Mouse (Mus musculus): ENCODE data around the gene Gm49361.
"Not testable (repeated sequence)": the region's sequence is repeated elsewhere in the genome, so short reads cannot be mapped to it uniquely, and the experiment has no call there.

Gene Gm49361

DNA sequence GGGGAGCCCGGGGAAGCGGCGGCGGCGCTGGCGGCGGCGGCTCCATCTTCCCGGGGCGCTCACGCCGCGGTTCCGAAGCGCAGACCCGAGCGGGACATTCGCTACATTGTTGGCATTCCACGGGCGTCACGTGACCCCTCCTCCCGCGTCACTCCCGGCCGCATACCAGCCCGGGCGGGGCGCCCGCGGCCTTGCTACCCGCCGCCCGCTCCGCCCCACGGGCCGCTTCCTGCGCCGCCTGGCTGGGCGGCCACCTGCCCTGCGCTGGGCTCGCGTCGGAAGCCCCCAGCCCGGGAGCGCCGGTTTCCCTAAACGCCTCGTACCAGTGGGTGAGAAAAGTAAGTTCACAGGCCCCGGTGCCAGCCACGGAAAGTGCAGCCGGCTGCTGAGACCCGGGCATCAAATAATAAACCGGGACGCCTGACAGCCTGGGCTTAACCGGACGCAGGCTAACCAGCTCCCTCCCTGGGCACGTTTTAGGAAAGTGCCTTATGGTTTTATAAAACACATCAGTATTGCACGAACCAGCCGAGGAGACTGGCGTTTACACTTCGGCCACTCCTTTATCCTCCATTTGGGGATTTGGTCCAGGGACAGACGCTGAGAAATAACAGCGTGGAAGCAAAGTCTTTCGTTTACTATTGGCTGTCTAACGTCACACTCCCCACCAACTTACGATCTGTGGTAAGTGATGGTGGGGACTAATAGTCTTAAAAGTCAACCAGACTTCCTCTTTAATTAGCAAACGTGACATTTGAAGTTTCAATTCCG is at the start of gene Gm49361:
Gene Gm49361 (minus strand): TSS at position 103 of the 771 bp plus-strand sequence.
- in situ Hi-C loops (cut with MboI, MseI), result no loop called here

DNA sequence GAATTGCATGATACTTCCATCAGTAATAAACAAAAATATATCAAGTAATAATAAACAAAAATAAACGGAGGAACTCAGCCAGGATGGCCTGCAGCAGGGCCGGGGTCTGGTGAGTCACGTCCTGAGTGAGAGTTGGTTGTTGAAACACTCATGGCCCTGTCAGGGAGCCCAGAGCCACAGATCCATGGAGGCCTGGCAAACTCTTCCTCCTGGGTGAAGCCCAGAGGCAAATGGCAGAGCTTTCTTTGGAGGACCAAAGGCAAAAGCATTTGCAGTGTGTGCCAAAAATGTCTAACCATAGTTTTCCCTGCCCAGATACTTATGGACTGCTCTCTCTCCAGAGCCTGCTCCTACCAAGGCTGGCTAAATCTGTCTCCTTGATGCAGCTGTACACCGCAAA is 45.3 kb upstream of the Gm49361 start:
- in situ Hi-C loops (cut with MboI, MseI), result no loop called here

DNA sequence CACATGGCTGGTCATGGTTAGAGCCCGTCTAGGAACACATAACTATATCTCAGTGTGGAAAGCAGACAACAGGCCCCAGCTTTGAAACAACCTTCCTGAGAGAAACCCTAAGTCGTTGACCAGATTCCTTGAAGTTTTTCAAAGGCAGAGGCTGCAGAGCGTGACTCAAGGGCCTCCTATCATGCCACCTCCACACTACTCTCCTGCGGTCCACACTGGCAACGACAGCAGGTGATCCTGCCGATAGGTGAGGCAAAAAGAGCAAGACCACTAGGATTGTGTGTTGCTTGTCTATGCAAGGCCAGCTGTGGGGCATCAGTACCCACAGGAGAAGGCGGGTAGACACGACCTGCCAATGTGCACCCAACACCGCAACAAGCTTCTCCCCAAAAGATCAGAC is 43.9 kb upstream of the Gm49361 start:
- in situ Hi-C loops (cut with MboI, MseI), result no loop called here

DNA sequence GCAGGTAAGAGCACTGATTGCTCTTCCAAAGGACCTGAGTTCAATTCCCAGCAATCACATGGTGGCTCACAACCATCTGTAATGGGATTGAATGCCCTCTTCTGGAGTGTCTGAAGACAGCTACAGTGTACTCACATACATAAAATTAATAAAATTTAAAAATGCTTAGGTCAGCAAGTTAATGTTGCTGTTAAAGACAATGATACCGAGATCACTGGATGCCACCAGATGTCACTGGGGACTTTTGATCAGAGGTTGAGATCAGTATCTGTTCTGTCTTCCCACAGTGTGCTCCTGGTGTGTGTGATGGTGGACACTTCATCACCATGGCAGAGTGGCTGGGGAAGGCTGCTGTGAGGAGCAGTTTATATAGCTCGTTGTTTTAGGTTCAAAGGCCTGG is 43.4 kb upstream of the Gm49361 start:
- in situ Hi-C loops (cut with MboI, MseI), result no loop called here

DNA sequence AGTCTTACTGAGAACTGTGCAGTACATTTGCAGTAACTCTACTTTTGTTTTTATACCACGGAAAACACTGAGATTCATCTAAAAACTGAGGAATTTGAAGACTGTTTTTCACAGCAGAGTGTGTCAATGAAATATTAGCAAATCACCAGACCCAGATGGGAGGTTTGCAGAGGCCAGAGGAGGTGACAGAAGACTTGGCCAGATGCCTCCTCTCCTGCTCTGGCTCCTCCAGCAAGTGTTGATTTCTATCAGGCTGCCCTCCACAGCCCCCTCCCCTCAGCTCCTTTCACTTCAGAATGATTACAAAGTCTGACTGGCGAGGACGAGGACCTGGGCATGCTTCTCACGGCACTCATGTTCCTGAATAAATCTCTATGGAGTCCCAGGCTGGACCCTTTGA is 41.5 kb upstream of the Gm49361 start:
- in situ Hi-C loops (cut with MboI, MseI), result no loop called here

DNA sequence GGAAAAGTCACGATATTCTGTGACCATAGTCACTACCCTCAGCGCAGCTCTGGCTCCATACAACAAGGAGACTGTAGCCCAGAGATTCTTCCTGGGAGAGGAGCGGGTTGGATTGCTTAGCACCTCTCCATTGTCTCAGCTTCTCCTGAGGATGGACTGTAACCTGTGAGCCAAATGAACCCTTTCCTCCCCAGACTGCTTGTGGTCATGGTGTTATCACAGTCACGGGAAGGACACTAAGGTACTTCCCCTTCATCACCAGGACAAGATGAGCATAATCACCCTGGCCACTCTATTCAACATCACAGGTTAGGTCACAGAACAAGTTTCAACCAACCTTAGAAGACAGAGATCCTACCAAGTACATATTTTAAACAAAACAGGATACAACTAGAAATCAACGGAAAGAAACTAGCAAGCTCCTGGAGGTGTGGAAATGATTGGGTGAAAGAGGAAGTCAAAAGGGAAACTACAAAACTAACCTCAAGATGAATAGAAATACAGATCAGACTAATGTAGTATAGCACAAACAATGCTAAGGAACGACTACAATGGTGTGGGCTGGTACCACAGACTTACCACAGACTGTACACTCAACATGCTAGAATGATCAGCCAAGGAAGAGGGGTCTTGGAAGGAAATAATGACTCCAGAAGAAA is 26.4 kb upstream of the Gm49361 start:
- in situ Hi-C loops (cut with MboI, MseI), result no loop called here

DNA sequence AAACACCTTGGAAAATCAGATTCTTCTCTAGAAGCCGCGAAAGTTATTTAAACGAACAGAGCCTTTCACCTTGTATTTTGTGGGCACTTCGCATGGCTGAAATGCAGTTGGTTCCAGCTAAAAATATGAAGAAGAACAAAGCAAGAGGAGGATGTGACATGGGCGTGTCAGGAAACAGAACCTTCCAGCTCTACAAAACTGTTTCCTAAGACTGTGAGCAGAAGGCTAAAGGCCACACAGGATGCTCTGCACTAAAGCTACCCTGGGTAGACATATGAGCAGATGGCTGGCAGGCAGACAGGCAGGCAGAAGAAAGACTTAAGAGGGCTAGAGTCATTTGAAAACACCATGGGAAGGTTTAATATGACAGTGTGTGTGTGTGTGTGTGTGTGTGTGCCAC is 23.2 kb upstream of the Gm49361 start:
- in situ Hi-C loops (cut with MboI, MseI), result no loop called here

DNA sequence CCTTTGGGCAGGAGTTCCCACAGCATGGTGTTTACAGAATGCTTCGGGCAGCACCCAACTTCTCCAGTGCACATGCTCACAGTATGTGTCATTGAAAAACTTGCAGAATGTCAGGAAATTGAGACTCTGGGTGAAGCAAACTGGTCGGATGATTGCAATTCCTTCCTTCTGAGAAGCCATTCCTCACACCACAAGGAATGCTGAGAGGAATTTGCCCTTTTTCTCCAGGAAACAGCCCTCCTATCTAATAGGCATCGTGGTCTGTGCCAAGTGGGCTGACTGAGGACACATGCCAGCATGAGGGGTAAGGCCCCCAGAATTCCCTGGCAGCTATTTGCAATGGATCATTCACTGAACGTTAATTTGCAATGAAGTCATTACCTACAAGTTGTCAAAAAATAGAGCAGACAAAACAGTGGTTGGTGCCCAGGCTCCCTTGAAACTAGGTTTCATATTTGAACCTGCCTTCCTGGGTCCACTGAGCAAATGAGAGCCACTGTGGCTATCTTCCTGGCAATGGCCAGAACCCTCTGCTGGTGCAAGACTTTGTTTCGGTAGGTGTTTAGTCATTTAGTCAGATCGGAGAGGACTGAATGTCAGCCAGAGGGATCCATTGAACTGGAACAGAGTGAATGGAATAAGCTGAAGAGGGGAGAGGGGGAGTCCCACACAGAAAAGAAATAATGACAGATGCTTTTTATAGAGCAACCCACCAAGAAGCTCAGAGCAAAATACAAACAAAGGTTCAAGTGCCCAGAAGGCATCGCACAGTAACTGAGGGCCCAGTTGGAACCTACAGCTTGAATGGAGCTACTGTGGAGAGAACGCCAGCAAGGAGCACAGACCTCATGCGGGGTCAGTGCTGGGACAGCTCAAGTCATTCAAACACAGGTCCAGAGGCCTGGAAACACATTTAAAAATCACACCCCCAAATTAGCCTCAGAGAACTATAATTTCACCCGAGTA is 14.8 kb upstream of the Gm49361 start:
- in situ Hi-C loops (cut with MboI, MseI), result no loop called here

DNA sequence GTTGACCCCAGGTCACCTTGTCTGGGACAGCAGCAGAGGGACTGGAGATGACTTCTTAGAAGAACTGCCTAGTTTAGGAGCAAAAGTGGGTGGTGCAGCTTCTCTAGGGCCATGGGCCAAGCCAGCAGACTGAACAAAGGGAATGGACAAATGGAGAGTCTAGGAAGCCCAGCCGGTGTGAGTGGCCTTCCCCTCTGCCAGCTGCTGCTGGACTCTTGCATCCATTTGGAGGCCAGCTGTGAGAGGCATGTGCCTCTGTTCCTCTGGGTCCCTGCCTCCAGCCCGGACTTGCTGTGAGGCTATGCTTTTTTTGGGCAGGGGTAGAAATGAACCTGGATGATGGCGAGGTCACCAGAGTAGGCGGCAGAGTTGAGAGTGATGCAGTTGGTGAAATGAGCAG is 12.3 kb upstream of the Gm49361 start, which contains the start of gene Lats2:
Gene Lats2 (minus strand): TSS at position 152 of the 400 bp plus-strand sequence.
- in situ Hi-C loops (cut with MboI, MseI), result no loop called here

DNA sequence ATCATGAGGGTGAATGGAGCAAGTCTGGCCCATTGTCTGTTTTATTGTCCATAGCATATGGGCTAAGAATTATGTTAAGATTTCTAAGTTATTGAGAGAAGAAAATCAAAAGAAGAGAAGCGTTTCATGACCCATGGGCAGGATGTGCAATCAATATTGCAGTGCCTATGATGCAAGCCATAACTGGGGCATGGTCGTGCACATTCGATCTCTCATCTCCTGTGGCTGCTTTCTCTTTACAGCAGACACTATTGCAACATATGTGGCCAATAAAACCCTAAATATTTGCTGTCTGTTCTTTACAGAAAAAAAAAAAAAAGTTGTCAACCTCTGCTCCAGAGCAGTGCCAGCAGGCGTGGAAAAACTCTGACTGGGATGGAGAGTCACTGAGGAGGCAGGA is 10.2 kb upstream of the Gm49361 start:
- in situ Hi-C loops (cut with MboI, MseI), result no loop called here

DNA sequence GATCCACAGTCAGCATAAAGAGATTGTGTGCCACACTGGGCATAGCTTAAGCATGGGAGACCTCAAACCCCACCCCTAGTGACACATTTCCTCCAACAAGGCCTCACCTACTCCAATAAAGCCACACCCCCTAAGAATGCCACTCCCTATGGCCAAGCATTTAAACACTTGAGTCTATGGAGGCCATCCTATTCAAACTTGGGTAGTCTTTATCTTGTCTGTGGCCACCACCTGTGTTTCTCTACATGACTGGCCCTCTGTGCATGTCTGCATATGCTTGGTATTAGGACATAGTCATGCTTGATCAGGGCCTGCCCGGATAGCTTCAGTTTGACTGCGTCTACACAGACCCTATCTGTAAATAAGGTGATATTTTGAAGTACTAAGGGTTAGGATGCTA is 9.8 kb upstream of the Gm49361 start:
- in situ Hi-C loops (cut with MboI, MseI), result no loop called here

DNA sequence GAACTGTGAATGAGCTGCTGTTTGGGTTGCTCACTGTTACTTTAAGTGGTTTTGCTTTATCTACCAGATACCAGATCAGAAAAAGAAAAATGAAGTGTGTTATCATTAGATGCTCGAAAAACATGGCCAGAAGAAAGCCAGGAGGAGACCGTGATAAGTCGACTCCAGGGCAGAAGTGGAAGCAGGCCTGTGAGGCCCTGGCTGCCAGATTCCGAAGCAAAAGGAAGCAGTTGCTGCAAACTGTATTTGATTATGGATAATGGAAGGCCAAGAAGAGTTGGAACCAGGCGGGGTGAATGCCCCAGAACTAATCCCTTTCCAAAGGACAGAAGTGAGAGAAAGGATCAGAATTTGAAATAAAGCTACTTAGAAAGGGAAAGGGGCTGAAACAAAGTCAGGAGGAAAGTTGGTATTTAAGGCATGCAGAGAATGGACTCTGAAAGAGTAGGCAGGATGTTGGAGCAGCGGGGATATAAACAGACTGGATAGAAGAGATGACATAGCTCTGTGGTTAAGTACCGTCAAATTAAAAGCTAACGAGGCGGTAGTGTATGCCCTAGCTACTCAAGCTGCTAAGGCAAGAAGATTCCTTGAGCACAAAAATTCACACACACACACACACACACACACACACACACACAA is 7.6 kb upstream of the Gm49361 start:
- in situ Hi-C loops (cut with MboI, MseI), result no loop called here

DNA sequence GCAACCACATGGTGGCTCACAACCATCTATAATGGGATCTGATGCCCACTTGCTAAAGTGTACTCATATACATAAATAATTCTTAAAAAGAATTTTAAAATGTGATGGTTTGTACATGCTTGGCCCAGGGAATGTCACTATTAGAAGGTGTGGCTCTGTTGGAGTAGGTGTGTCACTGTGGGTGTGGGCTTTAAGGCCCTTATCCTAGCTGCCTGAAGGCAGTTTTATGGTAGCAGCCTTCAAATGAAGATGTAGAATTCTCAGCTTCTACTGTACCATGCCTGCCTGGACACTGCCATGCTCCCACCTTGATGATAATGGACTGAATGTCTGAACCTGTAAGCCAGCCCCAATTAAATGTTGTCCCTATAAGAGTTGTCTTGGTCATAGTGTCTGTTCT is 5.1 kb upstream of the Gm49361 start:
- in situ Hi-C loops (cut with MboI, MseI), result not testable (repeated sequence)

DNA sequence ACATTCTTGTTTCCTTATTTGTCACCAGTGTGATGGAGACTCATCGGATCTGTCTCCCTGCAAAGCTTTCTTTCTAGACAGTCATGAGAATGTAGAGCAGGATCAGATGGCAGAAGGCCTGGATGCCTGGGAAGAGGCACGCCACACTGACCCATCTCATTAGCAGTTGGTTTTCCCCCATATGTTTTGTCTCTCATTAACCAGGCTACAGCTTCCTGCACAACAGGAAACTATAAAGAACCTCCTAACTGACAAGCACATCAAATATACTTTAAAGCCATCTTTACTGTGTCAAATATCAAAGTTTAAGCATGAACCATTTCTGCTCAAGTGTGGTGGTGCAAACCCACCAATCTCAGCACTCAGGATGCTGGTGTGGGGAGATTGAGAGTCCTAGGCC is 3.6 kb upstream of the Gm49361 start:
- in situ Hi-C loops (cut with MboI, MseI), result no loop called here

DNA sequence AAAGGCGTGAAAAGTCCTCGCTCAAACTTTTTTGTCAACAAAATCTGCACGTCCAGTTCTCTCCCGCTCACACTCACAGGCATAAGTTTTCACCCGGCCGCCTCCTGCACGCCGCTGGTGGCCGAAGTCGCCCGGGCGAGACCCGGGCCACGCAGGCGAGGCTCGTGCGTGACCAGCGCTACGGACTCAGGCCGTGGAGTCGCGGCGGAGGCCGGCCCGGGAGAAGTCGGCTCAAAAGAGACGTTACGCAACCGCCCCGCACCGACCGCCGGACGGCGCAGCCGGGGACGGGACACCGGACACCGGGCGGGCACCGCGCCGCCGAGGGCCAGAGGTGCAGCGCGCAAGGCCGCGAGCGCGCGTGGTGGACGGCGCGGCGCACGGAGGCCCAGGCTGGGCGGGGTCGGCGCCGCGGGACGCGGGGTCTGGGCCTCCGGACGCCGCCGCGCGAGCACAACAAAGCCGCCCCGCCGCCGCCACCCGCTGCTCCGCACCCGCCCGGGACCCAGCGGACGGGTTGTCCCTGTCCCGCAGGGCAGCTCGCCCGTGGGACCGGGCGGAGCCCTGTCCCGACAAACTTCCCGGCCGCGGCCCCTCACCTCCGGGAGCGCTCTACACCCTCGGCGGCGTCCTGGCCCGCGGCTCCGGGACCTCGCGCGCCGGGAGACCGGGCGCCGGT is 473 bp downstream of the Gm49361 start:
- in situ Hi-C loops (cut with MboI, MseI), result no loop called here

DNA sequence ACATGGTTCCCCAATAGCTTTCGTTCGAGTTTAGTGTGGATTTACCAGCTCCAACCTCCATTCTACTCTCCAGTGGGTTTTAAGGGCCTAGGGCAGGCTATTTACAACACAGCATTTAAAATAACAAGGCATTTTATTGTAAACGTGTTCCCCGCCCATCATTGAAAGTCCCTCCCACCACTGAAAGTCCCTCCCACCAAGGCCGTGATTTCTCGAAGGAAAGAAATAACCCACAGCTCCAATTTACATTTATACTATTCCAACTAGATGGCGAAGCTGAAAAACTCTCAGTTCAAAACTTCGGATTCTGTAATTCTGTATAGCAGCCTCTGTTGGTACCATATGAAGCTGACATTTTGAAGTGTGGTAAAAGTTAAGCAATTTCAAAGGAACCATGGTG is 1.4 kb downstream of the Gm49361 start:
- in situ Hi-C loops (cut with MboI, MseI), result no loop called here

DNA sequence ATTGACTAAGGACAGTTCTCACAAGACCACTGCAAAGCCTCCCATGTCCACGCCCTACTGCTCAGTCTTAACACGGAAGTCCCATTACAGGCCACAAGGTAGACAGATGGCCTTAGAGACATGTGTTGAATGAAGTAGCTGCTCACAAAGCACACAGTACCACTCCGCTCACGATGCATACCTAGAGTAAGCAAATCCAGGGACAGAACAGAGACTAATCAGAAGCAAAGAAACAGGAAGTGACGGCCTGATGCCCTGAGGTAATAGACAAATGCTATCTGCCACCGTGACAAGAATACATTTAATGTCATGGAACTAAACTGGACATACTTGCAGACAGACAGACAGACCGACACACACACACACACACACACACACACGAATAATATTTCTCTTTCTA is 5.3 kb downstream of the Gm49361 start:
- in situ Hi-C loops (cut with MboI, MseI), result no loop called here

DNA sequence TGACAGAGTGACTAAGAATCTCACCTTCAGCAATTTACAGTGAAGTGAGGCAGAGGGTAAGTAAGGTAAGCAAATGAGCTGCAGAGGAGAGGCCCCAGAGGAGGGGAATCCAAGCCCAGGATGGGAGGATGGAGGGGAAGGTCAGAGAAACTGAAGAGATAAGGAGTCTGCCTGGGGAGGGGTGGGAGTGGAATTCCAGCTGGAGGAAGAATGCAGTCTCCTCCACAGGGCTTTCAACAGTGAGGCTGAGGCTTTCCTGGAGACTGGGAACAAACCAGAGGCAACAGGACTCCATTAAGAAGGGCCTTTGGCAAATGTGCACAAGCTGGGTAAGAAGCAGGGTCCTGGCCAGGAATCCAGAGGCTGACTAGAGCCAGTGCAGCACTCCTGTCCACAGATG is 8.8 kb downstream of the Gm49361 start:
- in situ Hi-C loops (cut with MboI, MseI), result no loop called here

DNA sequence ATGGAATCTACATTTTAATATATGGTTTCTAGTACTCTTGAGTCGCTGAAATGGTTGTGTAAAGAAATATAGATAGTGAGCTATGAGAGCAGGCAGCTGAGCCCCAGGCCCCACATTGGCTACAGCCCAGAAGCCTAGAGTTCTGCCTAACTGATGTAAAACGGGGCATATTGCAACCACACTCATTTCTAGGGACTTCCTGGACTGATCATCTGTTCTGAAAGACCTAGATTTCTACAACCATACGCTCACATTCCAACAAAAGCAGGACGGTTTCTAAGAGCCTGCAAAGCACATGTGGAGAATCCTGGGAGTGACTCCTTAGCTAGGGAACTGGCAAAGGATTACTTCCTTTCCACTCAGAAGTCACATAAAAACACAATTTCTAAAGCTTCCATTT is 9.8 kb downstream of the Gm49361 start:
- in situ Hi-C loops (cut with MboI, MseI), result no loop called here

DNA sequence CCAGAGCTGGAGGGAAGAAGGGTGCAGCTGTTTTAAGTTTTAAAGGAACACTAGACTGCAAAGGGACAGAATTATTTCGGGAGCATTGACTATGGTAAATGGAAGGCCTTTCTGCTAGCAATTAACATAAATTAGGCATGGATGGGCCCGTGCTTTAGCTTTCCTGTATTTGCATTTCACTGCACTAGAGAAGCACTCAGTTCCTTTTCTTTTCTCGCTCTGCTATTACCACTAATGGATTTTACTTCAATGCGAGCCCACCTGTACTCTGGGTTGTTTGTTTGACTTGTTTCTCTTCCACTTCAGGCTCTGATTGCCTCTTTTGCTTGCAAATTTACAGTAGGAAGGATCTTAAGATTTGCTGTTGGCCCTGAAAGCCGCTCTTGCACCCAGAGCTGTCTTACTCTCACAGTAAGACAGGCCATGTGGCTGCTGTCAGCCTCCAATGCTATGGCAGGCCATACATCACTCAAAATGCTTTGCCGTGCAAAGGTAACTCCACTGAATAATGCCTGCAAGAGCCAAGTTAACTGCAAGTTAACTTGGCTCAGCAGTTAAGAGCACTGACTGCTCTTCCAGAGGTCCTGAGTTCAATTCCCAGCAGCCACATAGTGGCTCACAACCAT is 13.1 kb downstream of the Gm49361 start:
- in situ Hi-C loops (cut with MboI, MseI), result no loop called here

DNA sequence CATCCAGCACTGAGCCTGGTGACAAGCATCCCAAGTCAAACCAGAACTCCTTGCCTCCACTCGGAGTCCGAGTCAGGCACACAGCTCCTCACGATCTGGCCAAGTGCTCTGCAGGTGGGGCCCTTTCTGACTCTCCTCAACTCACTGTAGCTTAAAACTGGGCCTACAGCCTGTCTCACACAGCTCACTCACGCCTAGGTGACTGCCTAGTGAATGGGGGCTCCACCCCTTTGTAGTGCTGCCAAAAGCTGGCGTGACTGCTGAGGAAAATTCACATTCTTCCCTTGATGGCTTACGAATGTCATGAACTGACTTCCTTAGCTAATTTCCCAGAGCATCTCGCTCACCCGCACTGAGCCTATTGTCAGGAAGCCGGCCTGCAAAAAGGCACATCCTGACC is 15.4 kb downstream of the Gm49361 start:
- in situ Hi-C loops (cut with MboI, MseI), result no loop called here
